Mouse (Mus musculus): ENCODE measurements at regions not wholly inside any gene's neighbourhood (a gene's known extent, or its start where the extent isn't known, plus 50 kb on each side); places are given as distances from the start of the nearest gene placed in this dataset.
A peak's percentile ranks its signal among the peaks of the same experiment; 100 is the strongest.

- Histone ChIP-seq H3K4me2 (ENCODE audit: low read length) (no peak overlapping the region), H3K27me3 (ENCODE audit: control insufficient read depth, insufficient read depth, low read length) (no peaks in the 10 kb centered on the region), H3K4me1 (ENCODE audit: control insufficient read depth in 2 of 2, insufficient read depth in 2 of 2, low read length in 2 of 2) (no peaks in the 10 kb centered on the region), H3K27ac (replicated peaks in 1 of 2; ENCODE audit: control insufficient read depth in 1 of 2, insufficient read depth in 1 of 2, low read depth in 2 of 2, low read length in 2 of 2) (no peak overlapping the region), H3K4me3 (ENCODE audit: control insufficient read depth in 1 of 2, insufficient read depth in 1 of 2, low read depth in 1 of 2, low read length in 2 of 2) (no peak overlapping the region), H3K9ac (ENCODE audit: low read length) (no peak overlapping the region), H3K9me3 (ENCODE audit: control insufficient read depth, low read length) (no peaks in the 10 kb centered on the region), H3K36me3 (ENCODE audit: control insufficient read depth, insufficient read depth, low read length) (no peaks in the 10 kb centered on the region)
- ATAC-seq (ENCODE audit: insufficient number of reproducible peaks, insufficient read depth, low FRiP score, low read depth), result no peak
- 88% methylated on average over 1 of the region's 1 CpGs for WGBS
Observed at GRCm38 (mm10) chr1:168760239-168760638, 328.2 kb upstream of the Pbx1 start.

DNA sequence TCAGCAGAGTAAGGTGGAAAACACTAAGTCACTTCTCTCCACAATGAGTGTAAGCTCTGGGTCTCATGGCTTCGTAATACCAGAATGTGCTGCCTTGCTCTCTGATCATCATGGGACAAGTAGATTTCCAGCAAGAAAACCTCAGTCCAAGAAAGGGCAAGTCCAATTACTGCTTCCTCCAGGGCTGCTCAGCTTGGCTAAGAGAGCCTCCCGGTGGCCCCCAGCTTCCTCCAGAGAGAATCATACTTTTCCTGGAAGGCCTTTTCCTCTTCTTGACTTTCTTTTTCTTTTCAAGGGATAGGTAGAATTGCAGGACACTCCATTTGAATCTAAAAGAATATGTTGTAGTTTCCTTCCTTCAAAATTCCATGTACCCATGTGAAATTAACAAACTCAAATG lies 326.8 kb upstream of the Pbx1 start:
- Histone ChIP-seq H3K4me2 (ENCODE audit: low read length) (no peak overlapping the region), H3K9me3 (ENCODE audit: control insufficient read depth, low read length) (no peaks in the 10 kb centered on the region), H3K27me3 (ENCODE audit: control insufficient read depth, insufficient read depth, low read length) (no peaks in the 10 kb centered on the region), H3K9ac (ENCODE audit: low read length) (no peak overlapping the region), H3K36me3 (ENCODE audit: control insufficient read depth, insufficient read depth, low read length) (no peaks in the 10 kb centered on the region), H3K4me3 (ENCODE audit: control insufficient read depth in 1 of 2, insufficient read depth in 1 of 2, low read depth in 1 of 2, low read length in 2 of 2) (no peak overlapping the region), H3K27ac (replicated peaks in 1 of 2; ENCODE audit: control insufficient read depth in 1 of 2, insufficient read depth in 1 of 2, low read depth in 2 of 2, low read length in 2 of 2) (no peak overlapping the region), H3K4me1 (ENCODE audit: control insufficient read depth in 2 of 2, insufficient read depth in 2 of 2, low read length in 2 of 2) (no peaks in the 10 kb centered on the region)
- WGBS, result 76% methylated on average over 2 of the region's 2 CpGs
- no peak for ATAC-seq (ENCODE audit: insufficient number of reproducible peaks, insufficient read depth, low FRiP score, low read depth)

- Histone ChIP-seq H3K4me3 (ENCODE audit: control insufficient read depth in 1 of 2, insufficient read depth in 1 of 2, low read depth in 1 of 2, low read length in 2 of 2) (no peak overlapping the region), H3K9me3 (ENCODE audit: control insufficient read depth, low read length) (no peaks in the 10 kb centered on the region), H3K9ac (ENCODE audit: low read length) (no peak overlapping the region), H3K27me3 (ENCODE audit: control insufficient read depth, insufficient read depth, low read length) (no peaks in the 10 kb centered on the region), H3K4me1 (ENCODE audit: control insufficient read depth in 2 of 2, insufficient read depth in 2 of 2, low read length in 2 of 2) (no peaks in the 10 kb centered on the region), H3K4me2 (ENCODE audit: low read length) (no peak overlapping the region), H3K36me3 (ENCODE audit: control insufficient read depth, insufficient read depth, low read length) (no peaks in the 10 kb centered on the region), H3K27ac (replicated peaks in 1 of 2; ENCODE audit: control insufficient read depth in 1 of 2, insufficient read depth in 1 of 2, low read depth in 2 of 2, low read length in 2 of 2) (no peak overlapping the region)
- ATAC-seq (ENCODE audit: insufficient number of reproducible peaks, insufficient read depth, low FRiP score, low read depth), result no peak
- WGBS, result 71% methylated on average over 7 of the region's 7 CpGs
Observed at GRCm38 (mm10) chr1:168754196-168754595, 322.1 kb upstream of the Pbx1 start.

DNA sequence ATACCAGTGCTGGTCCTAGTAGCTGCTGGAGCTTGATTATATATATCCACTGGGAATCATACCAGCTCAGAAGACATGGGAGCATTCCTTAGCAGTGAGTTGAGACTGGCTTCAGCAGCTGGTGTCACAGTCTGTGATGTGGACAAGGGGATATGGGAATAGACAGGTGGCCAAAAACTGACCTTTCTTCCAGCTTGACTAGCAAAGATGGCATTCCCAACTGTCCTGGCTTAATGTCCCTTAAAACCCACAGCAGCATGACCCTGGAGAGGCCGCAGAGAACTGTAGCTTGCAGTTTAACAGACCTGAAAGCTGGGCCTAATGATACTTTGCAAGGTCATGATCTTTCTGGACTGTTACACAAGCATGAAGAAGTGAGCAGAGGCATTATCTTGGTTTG lies 311.4 kb upstream of the Pbx1 start:
- Histone ChIP-seq H3K9ac (ENCODE audit: low read length) (no peak overlapping the region), H3K27me3 (ENCODE audit: control insufficient read depth, insufficient read depth, low read length) (no peaks in the 10 kb centered on the region), H3K9me3 (ENCODE audit: control insufficient read depth, low read length) (no peaks in the 10 kb centered on the region), H3K4me1 (ENCODE audit: control insufficient read depth in 2 of 2, insufficient read depth in 2 of 2, low read length in 2 of 2) (no peaks in the 10 kb centered on the region), H3K27ac (replicated peaks in 1 of 2; ENCODE audit: control insufficient read depth in 1 of 2, insufficient read depth in 1 of 2, low read depth in 2 of 2, low read length in 2 of 2) (no peak overlapping the region), H3K4me2 (ENCODE audit: low read length) (no peak overlapping the region), H3K36me3 (ENCODE audit: control insufficient read depth, insufficient read depth, low read length) (no peaks in the 10 kb centered on the region), H3K4me3 (ENCODE audit: control insufficient read depth in 1 of 2, insufficient read depth in 1 of 2, low read depth in 1 of 2, low read length in 2 of 2) (no peak overlapping the region)
- ATAC-seq (ENCODE audit: insufficient number of reproducible peaks, insufficient read depth, low FRiP score, low read depth), result no peak
- 90% methylated on average over 1 of the region's 1 CpGs for WGBS

DNA sequence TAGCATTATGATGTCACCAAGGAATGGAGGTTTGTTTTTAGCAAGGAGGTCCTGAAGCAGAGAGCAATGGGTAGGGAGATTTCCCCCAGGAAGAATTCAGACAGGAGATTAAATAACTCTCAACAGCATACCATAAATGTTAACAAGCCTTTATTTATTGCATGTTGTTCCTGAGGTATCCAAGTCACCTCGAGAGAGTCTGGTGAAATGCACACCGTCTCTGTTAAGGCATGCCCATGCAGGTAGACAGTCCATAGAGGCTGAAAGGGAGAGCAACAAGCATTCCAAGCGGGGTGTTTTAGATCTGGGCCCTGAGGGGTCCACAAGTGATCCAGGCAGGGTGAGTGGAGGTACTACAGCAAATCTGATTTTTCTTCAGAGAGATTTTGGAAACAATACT lies 305.9 kb upstream of the Pbx1 start:
- no peaks in the 10 kb centered on the region for H3K36me3 ChIP-seq (ENCODE audit: control insufficient read depth, insufficient read depth, low read length)
- H3K4me1 ChIP-seq (ENCODE audit: control insufficient read depth in 2 of 2, insufficient read depth in 2 of 2, low read length in 2 of 2), result no peaks in the 10 kb centered on the region
- H3K27me3 ChIP-seq (ENCODE audit: control insufficient read depth, insufficient read depth, low read length), result no peaks in the 10 kb centered on the region
- 70% methylated on average over 3 of the region's 3 CpGs for WGBS
- H3K4me2 ChIP-seq (ENCODE audit: low read length), result no peak overlapping the region
- H3K9me3 ChIP-seq (ENCODE audit: control insufficient read depth, low read length), result no peaks in the 10 kb centered on the region
- H3K4me3 ChIP-seq (ENCODE audit: control insufficient read depth in 1 of 2, insufficient read depth in 1 of 2, low read depth in 1 of 2, low read length in 2 of 2), result no peak overlapping the region
- H3K9ac ChIP-seq (ENCODE audit: low read length), result no peak overlapping the region
- no peak for ATAC-seq (ENCODE audit: insufficient number of reproducible peaks, insufficient read depth, low FRiP score, low read depth)
- no peak overlapping the region for H3K27ac ChIP-seq (replicated peaks in 1 of 2; ENCODE audit: control insufficient read depth in 1 of 2, insufficient read depth in 1 of 2, low read depth in 2 of 2, low read length in 2 of 2)

GRCm38 (mm10) chr1:168737277-168737863 lies 305.3 kb upstream of the Pbx1 start:
- no peak overlapping the region for H3K4me2 ChIP-seq (ENCODE audit: low read length)
- H3K4me3 ChIP-seq (ENCODE audit: control insufficient read depth in 1 of 2, insufficient read depth in 1 of 2, low read depth in 1 of 2, low read length in 2 of 2), result no peak overlapping the region
- H3K27ac ChIP-seq (replicated peaks in 1 of 2; ENCODE audit: control insufficient read depth in 1 of 2, insufficient read depth in 1 of 2, low read depth in 2 of 2, low read length in 2 of 2), result no peak overlapping the region
- no peak overlapping the region for H3K9ac ChIP-seq (ENCODE audit: low read length)
- no peaks in the 10 kb centered on the region for H3K4me1 ChIP-seq (ENCODE audit: control insufficient read depth in 2 of 2, insufficient read depth in 2 of 2, low read length in 2 of 2)
- no peaks in the 10 kb centered on the region for H3K9me3 ChIP-seq (ENCODE audit: control insufficient read depth, low read length)
- ATAC-seq (ENCODE audit: insufficient number of reproducible peaks, insufficient read depth, low FRiP score, low read depth), result no peak
- H3K27me3 ChIP-seq (ENCODE audit: control insufficient read depth, insufficient read depth, low read length), result no peaks in the 10 kb centered on the region
- WGBS, result 80% methylated on average over 7 of the region's 7 CpGs
- no peaks in the 10 kb centered on the region for H3K36me3 ChIP-seq (ENCODE audit: control insufficient read depth, insufficient read depth, low read length)

- H3K36me3 ChIP-seq (ENCODE audit: control insufficient read depth, insufficient read depth, low read length), result no peaks in the 10 kb centered on the region
- no peak for ATAC-seq (ENCODE audit: insufficient number of reproducible peaks, insufficient read depth, low FRiP score, low read depth)
- H3K4me2 ChIP-seq (ENCODE audit: low read length), result no peak overlapping the region
- H3K4me3 ChIP-seq (ENCODE audit: control insufficient read depth in 1 of 2, insufficient read depth in 1 of 2, low read depth in 1 of 2, low read length in 2 of 2), result no peak overlapping the region
- no peaks in the 10 kb centered on the region for H3K27me3 ChIP-seq (ENCODE audit: control insufficient read depth, insufficient read depth, low read length)
- peaks cover 0 to 2% of the 10 kb centered on the region in 2 experiments; a peak in 1 of 4 replicates for H3K4me1 ChIP-seq (ENCODE audit: control insufficient read depth in 2 of 2, insufficient read depth in 2 of 2, low read length in 2 of 2)
- H3K9me3 ChIP-seq (ENCODE audit: control insufficient read depth, low read length), result no peaks in the 10 kb centered on the region
- no peak overlapping the region for H3K9ac ChIP-seq (ENCODE audit: low read length)
- H3K27ac ChIP-seq (replicated peaks in 1 of 2; ENCODE audit: control insufficient read depth in 1 of 2, insufficient read depth in 1 of 2, low read depth in 2 of 2, low read length in 2 of 2), result no peak overlapping the region
- WGBS, result 78% methylated on average over 5 of the region's 5 CpGs
Observed at GRCm38 (mm10) chr1:168733066-168733465, 301.0 kb upstream of the Pbx1 start.

DNA sequence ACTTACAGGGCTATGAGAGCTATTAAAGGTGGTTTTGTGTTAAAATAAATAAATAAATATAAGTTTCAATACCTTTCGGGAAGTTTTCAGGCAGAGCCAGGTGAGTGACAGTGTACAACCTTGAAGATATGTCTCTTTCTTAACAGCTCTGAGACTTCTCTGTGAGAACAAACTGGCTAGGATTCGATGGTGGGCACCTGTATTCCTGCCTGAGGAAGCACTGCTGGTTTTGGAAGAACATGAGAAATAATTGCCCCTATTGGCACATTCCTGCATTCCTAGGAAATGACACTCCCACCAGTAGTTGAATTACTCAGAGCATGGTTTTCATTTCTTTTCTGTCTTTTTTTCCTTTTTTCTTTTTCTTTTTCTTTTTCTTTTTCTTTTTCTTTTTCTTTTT lies 277.8 kb upstream of the Pbx1 start:
- peak overlapping the region; percentile 91 to 98 for H3K27ac ChIP-seq (replicated peaks in 1 of 2; ENCODE audit: control insufficient read depth in 1 of 2, insufficient read depth in 1 of 2, low read depth in 2 of 2, low read length in 2 of 2)
- no peak for ATAC-seq (ENCODE audit: insufficient number of reproducible peaks, insufficient read depth, low FRiP score, low read depth)
- H3K4me2 ChIP-seq (ENCODE audit: low read length), result peak overlapping the region; percentile 59
- peak overlapping the region; percentile 58 for H3K9ac ChIP-seq (ENCODE audit: low read length)
- no peaks in the 10 kb centered on the region for H3K36me3 ChIP-seq (ENCODE audit: control insufficient read depth, insufficient read depth, low read length)
- no peaks in the 10 kb centered on the region for H3K27me3 ChIP-seq (ENCODE audit: control insufficient read depth, insufficient read depth, low read length)
- peak overlapping the region in 1 of 2 experiments; percentile 7; a peak in 2 of 4 replicates for H3K4me3 ChIP-seq (ENCODE audit: control insufficient read depth in 1 of 2, insufficient read depth in 1 of 2, low read depth in 1 of 2, low read length in 2 of 2)
- H3K9me3 ChIP-seq (ENCODE audit: control insufficient read depth, low read length), result no peaks in the 10 kb centered on the region
- peaks cover 3 to 9% of the 10 kb centered on the region in 2 experiments; a peak in 3 of 4 replicates for H3K4me1 ChIP-seq (ENCODE audit: control insufficient read depth in 2 of 2, insufficient read depth in 2 of 2, low read length in 2 of 2)
- WGBS, result 43% methylated on average over 2 of the region's 2 CpGs
